Mouse (Mus musculus) lung, embryonic 14.5 days (tissue): ENCODE measurements around the gene Fgfr2. TPM values are rescaled to one million over a fixed set of nuclear protein-coding genes. Genes with fewer than 3 reads are reported as not detected.

Experiments
- ATAC-seq: fragments of 200-750 bp; cut with Nextera tagmentation; 2 replicates; pipeline ENCODE4 v1.8.0; 2017; ENCODE audit warnings: mild to moderate bottlenecking, moderate TSS enrichment, moderate library complexity; ENCODE audit not compliant: insufficient read depth
- DNase-seq: peaks from one replicate; pipeline ENCODE4 v3.0.0-alpha.2; 2015
- H3K27ac ChIP-seq: fragments of 300-500 bp; sonication (generic); 2 replicates; pipeline ENCODE4 v1.5.1; 2014; ENCODE audit warnings: low read depth, mild to moderate bottlenecking, moderate library complexity
- H3K27me3 ChIP-seq: fragments of 300-500 bp; sonication (generic); 2 replicates; pipeline ENCODE4 v1.6.1; 2014; ENCODE audit warnings: low read length, control low read depth; ENCODE audit not compliant: insufficient read depth
- H3K36me3 ChIP-seq: fragments of 300-500 bp; sonication (generic); 2 replicates; pipeline ENCODE4 v1.6.1; 2014; ENCODE audit warnings: control low read depth; ENCODE audit not compliant: insufficient read depth
- H3K4me1 ChIP-seq: fragments of 300-500 bp; sonication (generic); 2 replicates; pipeline ENCODE4 v1.6.1; 2014; ENCODE audit warnings: antibody characterized with exemption, control low read depth; ENCODE audit not compliant: insufficient read depth
- H3K4me2 ChIP-seq: fragments of 300-500 bp; sonication (generic); 2 replicates; pipeline ENCODE4 v1.6.1; 2014; ENCODE audit warnings: mild to moderate bottlenecking
- H3K4me3 ChIP-seq: fragments of 300-500 bp; sonication (generic); 2 replicates; pipeline ENCODE4 v1.5.1; 2014; ENCODE audit warnings: low read depth, low read length
- H3K9ac ChIP-seq: fragments of 300-500 bp; sonication (generic); 2 replicates; pipeline ENCODE4 v1.6.1; 2014
- H3K9me3 ChIP-seq: fragments of 300-500 bp; sonication (generic); 2 replicates; pipeline ENCODE4 v1.6.1; 2016; ENCODE audit warnings: low read depth, low read length, control low read depth
- CTCF ChIP-seq: IDR thresholded peaks from 2 replicates; pipeline ENCODE4 v1.5.1; 2016; ENCODE audit warnings: antibody characterized with exemption, low read depth
- WGBS: fragments of 180-500 bp; shearing (Covaris S2); extraction: QIAGEN DNeasy Blood & Tissue Kit; methylation state at CpG from one replicate; pipeline ENCODE4 v1.1.7; 2014; 5-methylcytosine and 5-hydroxymethylcytosine counted together
- polyA plus RNA-seq: library from polyadenylated mRNA; unstranded; fragments of >200 nt; fragmentation: Nextera tagmentation; extraction: Ambion mirVana; gene quantifications from 2 replicates; pipeline ENCODE4 v1.2.1, GENCODE M21; 2014

Fgfr2 gene
- polyA plus RNA-seq, 1 experiment from 2014 or later: 179 TPM

DNA sequence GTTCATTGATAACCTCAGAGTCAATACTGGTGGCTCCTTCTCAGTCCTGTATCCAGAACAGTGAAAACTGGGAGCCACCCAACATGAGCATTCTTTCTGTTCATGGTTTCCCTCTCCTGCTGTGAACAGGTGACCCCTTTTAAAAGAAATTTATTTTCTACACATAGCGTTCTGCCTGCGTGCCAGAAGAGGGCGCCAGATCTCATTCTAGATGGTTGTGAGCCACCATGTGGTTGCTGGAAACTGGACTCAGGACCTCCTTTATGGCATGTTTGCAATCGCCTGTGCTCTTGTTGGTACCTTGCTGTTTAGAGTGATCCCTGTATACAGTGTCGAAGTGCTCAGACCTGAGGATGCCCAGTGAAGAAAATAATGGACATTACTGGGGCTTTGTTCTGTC, 2458.5 kb downstream of the Fgfr2 start:
- no peak overlapping the region for H3K4me2 ChIP-seq
- TF ChIP-seq CTCF: peak; percentile 25
- no peak overlapping the region for H3K9ac ChIP-seq
- peaks cover 13% of the 10 kb centered on the region; the same call in 1 of the 2 replicates for H3K4me1 ChIP-seq
- no peaks in the 10 kb centered on the region for H3K27me3 ChIP-seq
- H3K36me3 ChIP-seq: peaks cover 9% of the 10 kb centered on the region; the same call in 1 of the 2 replicates
- WGBS: 85% methylated on average over 5 of the region's 5 CpGs
- ATAC-seq (no peak), DNase-seq (no peak)
- no peak overlapping the region for H3K27ac ChIP-seq
- no peaks in the 10 kb centered on the region; the same call in 1 of the 2 replicates for H3K9me3 ChIP-seq
- no peak overlapping the region for H3K4me3 ChIP-seq

- Histone ChIP-seq H3K36me3 (peaks cover 9% of the 10 kb centered on the region; the same call in 1 of the 2 replicates), H3K4me1 (peaks cover 8% of the 10 kb centered on the region; the same call in 1 of the 2 replicates), H3K4me3 (no peak overlapping the region), H3K4me2 (no peak overlapping the region), H3K27ac (no peak overlapping the region), H3K9me3 (no peaks in the 10 kb centered on the region; the same call in 1 of the 2 replicates), H3K9ac (no peak overlapping the region), H3K27me3 (no peaks in the 10 kb centered on the region)
- no peak for ATAC-seq
- TF ChIP-seq CTCF: no peak
- no peak for DNase-seq
- WGBS: 87% methylated on average over 5 of the region's 5 CpGs
Measured at GRCm38 (mm10) chr7:130664037-130664436, 2459.1 kb downstream of the Fgfr2 start.

DNA sequence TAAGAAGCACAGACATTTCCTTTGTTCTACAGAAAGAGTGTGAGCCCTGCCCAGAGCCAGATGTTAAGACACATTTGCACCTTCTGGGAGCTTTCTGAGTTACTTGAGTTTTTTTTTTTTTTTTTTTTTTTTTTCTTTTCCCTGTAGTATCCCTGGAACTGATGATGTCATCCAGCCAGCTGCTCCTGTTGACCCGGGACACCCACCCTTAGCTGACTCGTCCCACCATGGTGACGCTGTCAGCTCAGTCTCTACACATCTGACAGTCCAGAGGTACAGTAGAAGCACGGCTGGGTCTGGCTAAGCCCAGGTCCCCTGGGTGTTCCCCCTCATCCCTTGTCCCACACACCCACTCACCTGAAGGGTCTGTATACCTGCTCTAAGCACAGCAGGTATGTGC, 2460.3 kb downstream of the Fgfr2 start:
- Histone ChIP-seq H3K4me2 (no peak overlapping the region), H3K36me3 (peaks cover 9% of the 10 kb centered on the region; the same call in 1 of the 2 replicates), H3K4me1 (no peaks in the 10 kb centered on the region), H3K27ac (no peak overlapping the region), H3K9me3 (no peaks in the 10 kb centered on the region; the same call in 1 of the 2 replicates), H3K4me3 (no peak overlapping the region), H3K9ac (no peak overlapping the region), H3K27me3 (no peaks in the 10 kb centered on the region)
- DNase-seq: no peak
- TF ChIP-seq CTCF: no peak
- no peak for ATAC-seq
- 53% methylated on average over 4 of the region's 4 CpGs for WGBS

DNA sequence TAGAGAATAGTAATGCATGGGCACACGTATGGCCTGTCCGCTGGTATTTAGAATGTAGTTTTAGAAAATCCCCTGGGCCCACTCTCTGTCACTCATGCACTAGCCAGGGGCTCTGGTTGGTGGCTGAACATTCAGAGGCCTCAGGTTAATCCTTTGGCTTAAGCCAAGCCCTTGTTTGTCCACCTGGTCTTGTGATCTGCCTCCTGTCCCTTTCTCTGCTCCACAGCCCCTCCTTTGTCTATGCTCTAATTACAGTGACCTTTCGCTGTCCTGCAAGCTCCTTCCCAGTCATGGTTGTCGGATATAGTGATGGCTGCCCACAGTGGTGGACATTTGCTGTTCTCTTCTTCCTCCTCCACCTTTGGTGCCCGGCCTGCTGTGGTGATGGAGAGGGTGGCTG, 2460.9 kb downstream of the Fgfr2 start:
- no peak overlapping the region for H3K4me2 ChIP-seq
- H3K4me1 ChIP-seq: no peaks in the 10 kb centered on the region
- DNase-seq (no peak), ATAC-seq (no peak)
- no peak overlapping the region for H3K9ac ChIP-seq
- no peaks in the 10 kb centered on the region; the same call in 1 of the 2 replicates for H3K9me3 ChIP-seq
- no peak overlapping the region for H3K27ac ChIP-seq
- no peak for TF ChIP-seq CTCF
- 66% methylated on average over 5 of the region's 5 CpGs for WGBS
- no peak overlapping the region for H3K4me3 ChIP-seq
- H3K36me3 ChIP-seq: peaks cover 9% of the 10 kb centered on the region; the same call in 1 of the 2 replicates
- no peaks in the 10 kb centered on the region for H3K27me3 ChIP-seq

DNA sequence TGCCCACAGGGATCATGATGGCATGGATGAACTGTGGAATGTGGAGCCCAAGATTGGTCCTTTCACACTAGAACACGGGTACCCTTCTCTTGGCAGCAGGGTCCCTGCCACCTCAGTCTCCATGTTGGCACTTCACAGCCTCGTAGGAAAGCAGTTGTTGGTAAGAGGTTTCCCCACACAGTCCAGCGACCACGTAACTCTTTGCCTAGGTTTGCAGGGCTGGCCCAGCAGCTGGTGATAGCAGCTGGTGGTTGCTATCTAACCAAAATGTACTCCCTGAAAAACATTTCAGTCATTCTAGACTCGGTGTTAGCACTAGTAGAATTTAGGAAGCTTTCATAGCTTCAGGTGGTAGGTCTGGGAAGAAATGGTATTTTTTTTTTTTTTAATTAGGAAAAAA, 2464.0 kb downstream of the Fgfr2 start:
- 86% methylated on average over 5 of the region's 5 CpGs for WGBS
- Histone ChIP-seq H3K4me1 (peaks cover 12% of the 10 kb centered on the region), H3K4me2 (no peak overlapping the region), H3K9me3 (no peaks in the 10 kb centered on the region; the same call in 1 of the 2 replicates), H3K27ac (no peak overlapping the region), H3K27me3 (no peaks in the 10 kb centered on the region), H3K4me3 (no peak overlapping the region), H3K9ac (no peak overlapping the region), H3K36me3 (peaks cover 9% of the 10 kb centered on the region; the same call in 1 of the 2 replicates)
- ATAC-seq (no peak), DNase-seq (no peak)
- TF ChIP-seq CTCF: no peak

GRCm38 (mm10) chr7:130657751-130658150, 2465.4 kb downstream of the Fgfr2 start:
- H3K4me1 ChIP-seq: peaks cover 12% of the 10 kb centered on the region
- H3K27me3 ChIP-seq: no peaks in the 10 kb centered on the region
- no peak overlapping the region for H3K4me3 ChIP-seq
- no peak overlapping the region for H3K4me2 ChIP-seq
- TF ChIP-seq CTCF: no peak
- no peak overlapping the region for H3K9ac ChIP-seq
- no peak overlapping the region for H3K27ac ChIP-seq
- no peaks in the 10 kb centered on the region for H3K36me3 ChIP-seq
- WGBS: 51% methylated on average over 13 of the region's 13 CpGs
- no peak for ATAC-seq
- peak; percentile 46 for DNase-seq
- no peaks in the 10 kb centered on the region for H3K9me3 ChIP-seq

DNA sequence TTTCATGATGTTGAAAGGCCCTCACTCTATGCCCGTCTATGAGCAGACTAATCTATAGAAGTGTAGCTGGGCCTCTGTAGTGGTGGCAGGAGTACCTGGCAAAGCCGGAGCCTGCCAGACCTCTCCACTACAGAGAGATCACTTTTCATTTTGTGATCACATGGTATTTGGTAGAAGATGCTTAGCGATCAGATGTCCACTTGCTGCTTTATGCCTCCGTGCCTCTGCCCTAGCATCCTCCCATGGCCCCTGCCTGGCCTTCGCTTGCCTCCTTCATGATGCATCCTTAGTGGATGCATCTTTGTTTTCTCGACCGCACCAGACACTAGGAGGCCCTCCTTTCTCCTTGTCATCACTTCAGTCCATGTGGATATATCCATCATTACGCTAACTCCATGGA, 2466.2 kb downstream of the Fgfr2 start:
- H3K36me3 ChIP-seq: no peaks in the 10 kb centered on the region
- no peaks in the 10 kb centered on the region for H3K27me3 ChIP-seq
- ATAC-seq (no peak), DNase-seq (no peak)
- peaks cover 12% of the 10 kb centered on the region for H3K4me1 ChIP-seq
- no peak overlapping the region for H3K4me2 ChIP-seq
- no peak overlapping the region for H3K4me3 ChIP-seq
- no peak overlapping the region for H3K27ac ChIP-seq
- no peak overlapping the region for H3K9ac ChIP-seq
- WGBS: 91% methylated on average over 8 of the region's 8 CpGs
- TF ChIP-seq CTCF: no peak
- no peaks in the 10 kb centered on the region for H3K9me3 ChIP-seq

GRCm38 (mm10) chr7:130654562-130654961, 2468.6 kb downstream of the Fgfr2 start:
- no peaks in the 10 kb centered on the region for H3K36me3 ChIP-seq
- 39% methylated on average over 2 of the region's 2 CpGs for WGBS
- H3K4me3 ChIP-seq: no peak overlapping the region
- H3K9ac ChIP-seq: no peak overlapping the region
- peak overlapping the region; percentile 46; the same call in 1 of the 2 replicates for H3K27ac ChIP-seq
- H3K9me3 ChIP-seq: no peaks in the 10 kb centered on the region
- DNase-seq: peak; percentile 44
- TF ChIP-seq CTCF: no peak
- H3K4me1 ChIP-seq: peaks cover 12% of the 10 kb centered on the region
- no peak overlapping the region for H3K4me2 ChIP-seq
- no peaks in the 10 kb centered on the region for H3K27me3 ChIP-seq
- peak; percentile 44; the same call in 1 of the 2 replicates for ATAC-seq
